Mouse (Mus musculus): ENCODE measurements at regions not wholly inside any gene's neighbourhood (a gene's known extent, or its start where the extent isn't known, plus 50 kb on each side); places are given as distances from the start of the nearest gene placed in this dataset.

DNA sequence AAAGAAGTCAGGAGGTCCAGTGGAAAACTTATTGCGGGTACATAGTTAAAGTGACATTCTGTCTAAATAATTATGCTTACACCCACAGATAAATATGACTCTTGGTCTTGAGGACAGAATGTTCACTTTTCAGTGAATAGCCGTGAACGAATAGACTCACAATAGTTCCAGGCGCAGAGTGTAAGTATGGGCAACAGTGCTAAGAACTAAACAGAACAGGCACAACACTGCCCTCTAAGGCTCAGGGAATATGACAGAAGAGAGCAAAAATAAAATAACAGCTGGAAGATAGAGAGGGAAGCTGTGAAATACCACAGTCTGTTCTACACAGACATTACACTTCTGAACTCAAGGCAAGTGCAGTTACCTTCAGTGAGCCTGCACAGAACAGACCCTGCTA is 207.9 kb upstream of the Speer2 start:
- TF ChIP-seq CTCF (IDR thresholded peaks at IDR 0.05; ENCODE audit: low read depth, low read length) (no peak), POLR2A (IDR thresholded peaks at IDR 0.05; ENCODE audit: insufficient read depth, low read length) (no peak), EP300 (IDR thresholded peaks at IDR 0.05; ENCODE audit: insufficient read depth, low read depth, low read length) (no peak)

Measured in ES-Bruce4 (cell line).